Mouse (Mus musculus): ENCODE measurements around the gene Fdx1l. TPM values are rescaled to one million over a fixed set of nuclear protein-coding genes. Genes with fewer than 3 reads are reported as not detected.
"Not testable (repeated sequence)": the region's sequence is repeated elsewhere in the genome, so short reads cannot be mapped to it uniquely, and the experiment has no call there.

Fdx1l gene
- polyA plus RNA-seq, 1 experiment from 2014 or later, result 46.5 TPM

GRCm38 (mm10) chr9:21044785-21045184 is 28.6 kb downstream of the Fdx1l start:
- H3K27ac ChIP-seq (ENCODE audit: low read length); H3K9me3 ChIP-seq (ENCODE audit: control insufficient read depth, low read length); H3K36me3 ChIP-seq (ENCODE audit: control insufficient read depth, insufficient read depth, low read length); H3K4me1 ChIP-seq (replicated peaks; ENCODE audit: control insufficient read depth, insufficient read depth, low read length); H3K4me3 ChIP-seq (ENCODE audit: low read length); H3K4me2 ChIP-seq (ENCODE audit: low read depth, low read length); H3K9ac ChIP-seq (ENCODE audit: low read length); ATAC-seq (ENCODE audit: low read depth); H3K27me3 ChIP-seq (ENCODE audit: control insufficient read depth, insufficient read depth, low read depth, low read length): not testable (repeated sequence)
- 36% methylated on average over 1 of the region's 1 CpGs for WGBS

- Histone ChIP-seq H3K9ac (ENCODE audit: low read length) (no peak overlapping the region), H3K27me3 (ENCODE audit: control insufficient read depth, insufficient read depth, low read depth, low read length) (peaks cover 8% of the 10 kb centered on the region), H3K36me3 (ENCODE audit: control insufficient read depth, insufficient read depth, low read length) (no peaks in the 10 kb centered on the region), H3K4me3 (ENCODE audit: low read length) (no peak overlapping the region), H3K9me3 (ENCODE audit: control insufficient read depth, low read length) (no peaks in the 10 kb centered on the region), H3K4me1 (replicated peaks; ENCODE audit: control insufficient read depth, insufficient read depth, low read length) (no peaks in the 10 kb centered on the region), H3K27ac (ENCODE audit: low read length) (no peak overlapping the region), H3K4me2 (ENCODE audit: low read depth, low read length) (no peak overlapping the region)
- 77% methylated on average over 4 of the region's 4 CpGs for WGBS
- no peak for ATAC-seq (ENCODE audit: low read depth)
Measured at GRCm38 (mm10) chr9:21043563-21043962, 29.9 kb downstream of the Fdx1l start.

- H3K4me1 ChIP-seq (replicated peaks; ENCODE audit: control insufficient read depth, insufficient read depth, low read length), result peaks cover 13% of the 10 kb centered on the region
- ATAC-seq (ENCODE audit: low read depth), result no peak
- WGBS, result 37% methylated on average over 4 of the region's 4 CpGs
- H3K36me3 ChIP-seq (ENCODE audit: control insufficient read depth, insufficient read depth, low read length), result no peaks in the 10 kb centered on the region
- H3K9ac ChIP-seq (ENCODE audit: low read length), result no peak overlapping the region
- no peak overlapping the region for H3K4me3 ChIP-seq (ENCODE audit: low read length)
- H3K9me3 ChIP-seq (ENCODE audit: control insufficient read depth, low read length), result no peaks in the 10 kb centered on the region
- no peak overlapping the region for H3K4me2 ChIP-seq (ENCODE audit: low read depth, low read length)
- H3K27me3 ChIP-seq (ENCODE audit: control insufficient read depth, insufficient read depth, low read depth, low read length), result peaks cover 31% of the 10 kb centered on the region
- no peak overlapping the region for H3K27ac ChIP-seq (ENCODE audit: low read length)
Measured at GRCm38 (mm10) chr9:21041308-21041707, 32.1 kb downstream of the Fdx1l start.

- H3K27me3 ChIP-seq (ENCODE audit: control insufficient read depth, insufficient read depth, low read depth, low read length), result peaks cover 46% of the 10 kb centered on the region
- no peaks in the 10 kb centered on the region for H3K9me3 ChIP-seq (ENCODE audit: control insufficient read depth, low read length)
- no peak overlapping the region for H3K4me3 ChIP-seq (ENCODE audit: low read length)
- no peaks in the 10 kb centered on the region for H3K36me3 ChIP-seq (ENCODE audit: control insufficient read depth, insufficient read depth, low read length)
- H3K27ac ChIP-seq (ENCODE audit: low read length), result no peak overlapping the region
- no peak for ATAC-seq (ENCODE audit: low read depth)
- no peak overlapping the region for H3K4me2 ChIP-seq (ENCODE audit: low read depth, low read length)
- H3K9ac ChIP-seq (ENCODE audit: low read length), result no peak overlapping the region
- WGBS, result 65% methylated on average over 3 of the region's 3 CpGs
- H3K4me1 ChIP-seq (replicated peaks; ENCODE audit: control insufficient read depth, insufficient read depth, low read length), result peaks cover 15% of the 10 kb centered on the region
Measured at GRCm38 (mm10) chr9:21039779-21040178, 33.6 kb downstream of the Fdx1l start.

- peak; percentile 70 for ATAC-seq (ENCODE audit: low read depth)
- H3K27ac ChIP-seq (ENCODE audit: low read length), result peak overlapping the region; percentile 22; the same call in 1 of the 2 replicates
- WGBS, result 4% methylated on average over 30 of the region's 31 CpGs
- peak overlapping the region; percentile 48 for H3K4me3 ChIP-seq (ENCODE audit: low read length)
- H3K27me3 ChIP-seq (ENCODE audit: control insufficient read depth, insufficient read depth, low read depth, low read length), result peaks cover 67% of the 10 kb centered on the region
- peaks cover 24% of the 10 kb centered on the region for H3K4me1 ChIP-seq (replicated peaks; ENCODE audit: control insufficient read depth, insufficient read depth, low read length)
- H3K9ac ChIP-seq (ENCODE audit: low read length), result peak overlapping the region; percentile 59
- no peaks in the 10 kb centered on the region for H3K9me3 ChIP-seq (ENCODE audit: control insufficient read depth, low read length)
- no peaks in the 10 kb centered on the region for H3K36me3 ChIP-seq (ENCODE audit: control insufficient read depth, insufficient read depth, low read length)
- H3K4me2 ChIP-seq (ENCODE audit: low read depth, low read length), result peak overlapping the region; percentile 71
Measured at GRCm38 (mm10) chr9:21037481-21037891, 35.9 kb downstream of the Fdx1l start.

- WGBS, result 6% methylated on average over 22 of the region's 22 CpGs
- Histone ChIP-seq H3K9ac (ENCODE audit: low read length) (no peak overlapping the region; the same call in 1 of the 2 replicates), H3K27me3 (ENCODE audit: control insufficient read depth, insufficient read depth, low read depth, low read length) (peaks cover 75% of the 10 kb centered on the region), H3K27ac (ENCODE audit: low read length) (no peak overlapping the region), H3K4me2 (ENCODE audit: low read depth, low read length) (peak overlapping the region; percentile 71; the same call in 1 of the 2 replicates), H3K4me1 (replicated peaks; ENCODE audit: control insufficient read depth, insufficient read depth, low read length) (peaks cover 30% of the 10 kb centered on the region), H3K36me3 (ENCODE audit: control insufficient read depth, insufficient read depth, low read length) (no peaks in the 10 kb centered on the region), H3K4me3 (ENCODE audit: low read length) (peak overlapping the region; percentile 48), H3K9me3 (ENCODE audit: control insufficient read depth, low read length) (no peaks in the 10 kb centered on the region)
- ATAC-seq (ENCODE audit: low read depth), result no peak
Measured at GRCm38 (mm10) chr9:21036666-21037065, 36.7 kb downstream of the Fdx1l start.

GRCm38 (mm10) chr9:21036161-21036560 is 37.3 kb downstream of the Fdx1l start:
- 12% methylated on average over 20 of the region's 20 CpGs for WGBS
- H3K4me1 ChIP-seq (replicated peaks; ENCODE audit: control insufficient read depth, insufficient read depth, low read length), result peaks cover 33% of the 10 kb centered on the region
- H3K27ac ChIP-seq (ENCODE audit: low read length), result no peak overlapping the region
- H3K27me3 ChIP-seq (ENCODE audit: control insufficient read depth, insufficient read depth, low read depth, low read length), result peaks cover 77% of the 10 kb centered on the region
- H3K9ac ChIP-seq (ENCODE audit: low read length), result no peak overlapping the region
- H3K36me3 ChIP-seq (ENCODE audit: control insufficient read depth, insufficient read depth, low read length), result no peaks in the 10 kb centered on the region
- H3K4me2 ChIP-seq (ENCODE audit: low read depth, low read length), result no peak overlapping the region
- H3K9me3 ChIP-seq (ENCODE audit: control insufficient read depth, low read length), result no peaks in the 10 kb centered on the region
- ATAC-seq (ENCODE audit: low read depth), result no peak
- H3K4me3 ChIP-seq (ENCODE audit: low read length), result no peak overlapping the region

- ATAC-seq (ENCODE audit: low read depth), result no peak
- Histone ChIP-seq H3K9ac (ENCODE audit: low read length) (no peak overlapping the region), H3K36me3 (ENCODE audit: control insufficient read depth, insufficient read depth, low read length) (no peaks in the 10 kb centered on the region), H3K4me1 (replicated peaks; ENCODE audit: control insufficient read depth, insufficient read depth, low read length) (peaks cover 37% of the 10 kb centered on the region), H3K27me3 (ENCODE audit: control insufficient read depth, insufficient read depth, low read depth, low read length) (peaks cover 77% of the 10 kb centered on the region), H3K4me3 (ENCODE audit: low read length) (no peak overlapping the region), H3K4me2 (ENCODE audit: low read depth, low read length) (no peak overlapping the region), H3K27ac (ENCODE audit: low read length) (no peak overlapping the region), H3K9me3 (ENCODE audit: control insufficient read depth, low read length) (no peaks in the 10 kb centered on the region)
- WGBS, result 33% methylated on average over 9 of the region's 9 CpGs
Measured at GRCm38 (mm10) chr9:21035586-21035985, 37.8 kb downstream of the Fdx1l start.

- Histone ChIP-seq H3K27ac (ENCODE audit: low read length) (no peak overlapping the region), H3K9me3 (ENCODE audit: control insufficient read depth, low read length) (no peaks in the 10 kb centered on the region), H3K9ac (ENCODE audit: low read length) (no peak overlapping the region), H3K4me3 (ENCODE audit: low read length) (no peak overlapping the region), H3K27me3 (ENCODE audit: control insufficient read depth, insufficient read depth, low read depth, low read length) (peaks cover 74% of the 10 kb centered on the region), H3K36me3 (ENCODE audit: control insufficient read depth, insufficient read depth, low read length) (no peaks in the 10 kb centered on the region), H3K4me2 (ENCODE audit: low read depth, low read length) (no peak overlapping the region), H3K4me1 (replicated peaks; ENCODE audit: control insufficient read depth, insufficient read depth, low read length) (peaks cover 48% of the 10 kb centered on the region)
- ATAC-seq (ENCODE audit: low read depth), result no peak
- WGBS, result 6% methylated on average over 17 of the region's 17 CpGs
Measured at GRCm38 (mm10) chr9:21034481-21035085, 38.8 kb downstream of the Fdx1l start.

Measured in lung, embryonic 16.5 days (tissue).